ENCODE assay signal across 15 mouse cellular contexts in the genomic region with DNA sequence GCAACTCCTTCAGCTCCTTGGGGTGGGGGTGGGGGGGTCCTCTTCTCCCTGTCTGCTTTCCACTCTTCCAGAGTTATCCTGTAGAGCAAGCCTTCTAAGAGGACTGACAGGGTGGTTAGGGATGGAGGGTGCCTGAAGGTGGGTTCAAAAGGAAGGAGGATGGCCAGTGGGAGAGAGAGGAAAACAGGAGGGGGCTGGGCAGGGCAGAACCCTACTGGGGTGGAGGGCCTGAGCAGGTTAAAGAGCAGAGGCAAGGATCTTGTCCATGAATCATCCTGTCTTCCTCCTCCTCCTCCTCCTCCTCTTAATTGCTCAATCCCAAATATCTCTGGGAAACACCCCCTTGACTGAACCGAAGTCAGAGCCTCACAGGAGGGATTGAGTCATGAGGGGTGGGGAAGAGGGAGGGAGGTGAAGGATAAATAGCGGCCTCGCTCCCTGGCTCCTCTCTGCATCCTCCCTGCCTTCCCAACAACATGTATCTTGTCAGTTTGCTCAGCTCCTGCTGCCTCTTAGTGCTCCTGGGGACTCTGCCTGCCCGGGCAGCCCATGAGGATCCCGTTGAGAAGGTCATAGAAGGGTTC. TPM values are rescaled to one million over a fixed set of nuclear protein-coding genes. Genes with fewer than 3 reads are reported as not detected.
DNase-seq lines count a peak whose midpoint lies in the region; ATAC-seq and TF ChIP-seq lines count a peak whose summit lies in the region.
"Had no signal": no experiment of that assay in that cellular context is flagged by ENCODE, and none has a peak within 500 bp of the region (broad histone marks: within the 10 kb centered on the region; RNA-seq: fewer than 3 reads in every experiment).

A gene (plus strand): TSS at position 386 of the 584 bp plus-strand sequence.

- DNase-seq in forebrain, embryonic 10.5 days (ENCODE audit: extremely low spot score, low spot score), result no peak
- DNase-seq in midbrain, embryonic 11.5 days (ENCODE audit: low spot score, missing footprints), result peak; percentile 49
- no peak for DNase-seq in adrenal gland, postnatal 4 days (ENCODE audit: low spot score in 2 of 2)
- DNase-seq in stomach, postnatal 0 days (ENCODE audit: low spot score), result no peak
- no peak for DNase-seq in gastrocnemius, postnatal 36 days
- DNase-seq in gastrocnemius, adult 2 months, result no peak
- DNase-seq: heart, adult 11 months; heart, postnatal 14 days; liver, postnatal 0 days; right cerebral cortex, postnatal 25 days had no signal

- intact Hi-C loops in gastrocnemius, postnatal 36 days (cut with DNase I), result no loop called here
- intact Hi-C loops in gastrocnemius, adult 2 months (cut with DNase I), result no loop called here

- no peaks in the 10 kb centered on the region for H3K27me3 ChIP-seq in forebrain, embryonic 10.5 days (ENCODE audit: poor library complexity, severe bottlenecking)
- no peaks in the 10 kb centered on the region for H3K27me3 ChIP-seq in forebrain, embryonic 15.5 days
- no peaks in the 10 kb centered on the region for H3K27me3 ChIP-seq in midbrain, embryonic 11.5 days (ENCODE audit: control insufficient read depth, insufficient read depth, low read length)
- H3K27me3 ChIP-seq in midbrain, embryonic 13.5 days, result no peaks in the 10 kb centered on the region
- no peaks in the 10 kb centered on the region for H3K27me3 ChIP-seq in stomach, postnatal 0 days (ENCODE audit: control insufficient read depth, insufficient read depth, low read length)

- no peak within 1 kb of the TSS for H3K4me3 ChIP-seq in forebrain, embryonic 10.5 days
- no peak within 1 kb of the TSS for H3K4me3 ChIP-seq in forebrain, embryonic 15.5 days
- no peak within 1 kb of the TSS for H3K4me3 ChIP-seq in midbrain, embryonic 11.5 days (ENCODE audit: low read depth, low read length)
- H3K4me3 ChIP-seq in midbrain, embryonic 13.5 days (replicated peaks), result no peak within 1 kb of the TSS
- H3K4me3 ChIP-seq in stomach, postnatal 0 days (ENCODE audit: low read depth, low read length), result no peak within 1 kb of the TSS
- no peak within 1 kb of the TSS for H3K4me3 ChIP-seq in gastrocnemius, adult 2 months
- H3K4me3 ChIP-seq: layer of hippocampus, adult 2 months had no signal

- 82% methylated on average over 5 of the region's 5 CpGs for WGBS in forebrain, embryonic 10.5 days
- WGBS in forebrain, embryonic 15.5 days, result 85% methylated on average over 5 of the region's 5 CpGs
- 71% methylated on average over 5 of the region's 5 CpGs for WGBS in midbrain, embryonic 11.5 days
- 69% methylated on average over 5 of the region's 5 CpGs for WGBS in midbrain, embryonic 13.5 days
- WGBS in stomach, postnatal 0 days, result 37% methylated on average over 5 of the region's 5 CpGs

- peaks cover 36% of the 10 kb centered on the region for H3K36me3 ChIP-seq in forebrain, embryonic 10.5 days (replicated peaks)
- H3K36me3 ChIP-seq in forebrain, embryonic 15.5 days, result peaks cover 16% of the 10 kb centered on the region
- H3K36me3 ChIP-seq in midbrain, embryonic 11.5 days (ENCODE audit: control insufficient read depth, insufficient read depth, low read length), result no peaks in the 10 kb centered on the region
- H3K36me3 ChIP-seq in midbrain, embryonic 13.5 days, result peaks cover 31% of the 10 kb centered on the region
- H3K36me3 ChIP-seq in stomach, postnatal 0 days (ENCODE audit: control insufficient read depth, insufficient read depth, low read length), result no peaks in the 10 kb centered on the region

- peaks cover 9% of the 10 kb centered on the region; the same call in 1 of the 2 replicates for H3K9me3 ChIP-seq in forebrain, embryonic 10.5 days
- H3K9me3 ChIP-seq in forebrain, embryonic 15.5 days, result no peaks in the 10 kb centered on the region
- H3K9me3 ChIP-seq in midbrain, embryonic 11.5 days (ENCODE audit: control insufficient read depth, low read length), result peaks cover 4% of the 10 kb centered on the region; the same call in 1 of the 2 replicates
- H3K9me3 ChIP-seq in midbrain, embryonic 13.5 days, result peaks cover 9% of the 10 kb centered on the region
- no peaks in the 10 kb centered on the region for H3K9me3 ChIP-seq in stomach, postnatal 0 days (ENCODE audit: control insufficient read depth, low read length)

- no peak for TF ChIP-seq EP300 in stomach, postnatal 0 days (optimal IDR thresholded peaks at IDR 0.05)

- ATAC-seq in forebrain, embryonic 15.5 days (replicated peaks), result no peak
- no peak for ATAC-seq in midbrain, embryonic 11.5 days (ENCODE audit: low FRiP score)
- no peak for ATAC-seq in midbrain, embryonic 13.5 days
- peak; percentile 19; the same call in 1 of the 2 replicates for ATAC-seq in stomach, postnatal 0 days (ENCODE audit: low FRiP score, low TSS enrichment)
- ATAC-seq: activated CD4-positive, CD25-positive, alpha-beta regulatory T cell, adult 4 months; liver, postnatal 0 days had no signal

- H3K27ac ChIP-seq in forebrain, embryonic 10.5 days, result peak within 1 kb of the TSS; percentile 5; the same call in 1 of the 2 replicates
- H3K27ac ChIP-seq in forebrain, embryonic 15.5 days (replicated peaks), result no peak within 1 kb of the TSS
- H3K27ac ChIP-seq in midbrain, embryonic 11.5 days (ENCODE audit: low read depth, low read length), result no peak within 1 kb of the TSS
- no peak within 1 kb of the TSS for H3K27ac ChIP-seq in midbrain, embryonic 13.5 days
- peak within 1 kb of the TSS; percentile 83 for H3K27ac ChIP-seq in stomach, postnatal 0 days (replicated peaks)
- H3K27ac ChIP-seq in gastrocnemius, adult 2 months, result no peak within 1 kb of the TSS
- H3K27ac ChIP-seq: layer of hippocampus, adult 2 months had no signal

- TF ChIP-seq CTCF in stomach, postnatal 0 days (IDR thresholded peaks at IDR 0.05; ENCODE audit: low read depth), result no peak
- no peak for TF ChIP-seq CTCF in gastrocnemius, adult 2 months (IDR thresholded peaks at IDR 0.05)

- H3K4me2 ChIP-seq in forebrain, embryonic 15.5 days (replicated peaks), result no peak within 1 kb of the TSS
- H3K4me2 ChIP-seq in midbrain, embryonic 11.5 days, result no peak within 1 kb of the TSS
- no peak within 1 kb of the TSS for H3K4me2 ChIP-seq in midbrain, embryonic 13.5 days (replicated peaks)
- no peak within 1 kb of the TSS; the same call in 1 of the 2 replicates for H3K4me2 ChIP-seq in stomach, postnatal 0 days (replicated peaks; ENCODE audit: low read depth)

- H3K4me1 ChIP-seq in forebrain, embryonic 10.5 days, result no peaks in the 10 kb centered on the region
- no peaks in the 10 kb centered on the region for H3K4me1 ChIP-seq in forebrain, embryonic 15.5 days
- no peaks in the 10 kb centered on the region for H3K4me1 ChIP-seq in midbrain, embryonic 11.5 days (ENCODE audit: control insufficient read depth, insufficient read depth, low read length)
- H3K4me1 ChIP-seq in midbrain, embryonic 13.5 days (replicated peaks), result no peaks in the 10 kb centered on the region
- no peaks in the 10 kb centered on the region for H3K4me1 ChIP-seq in stomach, postnatal 0 days (replicated peaks; ENCODE audit: control insufficient read depth, insufficient read depth)

- no peak within 1 kb of the TSS for H3K9ac ChIP-seq in forebrain, embryonic 15.5 days (replicated peaks)
- no peak within 1 kb of the TSS for H3K9ac ChIP-seq in midbrain, embryonic 11.5 days (ENCODE audit: low read length)
- H3K9ac ChIP-seq in midbrain, embryonic 13.5 days (replicated peaks), result no peak within 1 kb of the TSS
- H3K9ac ChIP-seq in stomach, postnatal 0 days (ENCODE audit: low read length), result no peak within 1 kb of the TSS
- H3K9ac ChIP-seq: liver, postnatal 0 days had no signal

RNA-seq across cellular contexts. Expression of the gene that starts here (rescaled TPM):
- polyA plus RNA-seq in forebrain, embryonic 10.5 days (2016; fragmentation: Nextera tagmentation; extraction: Ambion mirVana), result 0.73 and 1.0 TPM in 2 replicates
- polyA plus RNA-seq in forebrain, embryonic 15.5 days (2015; fragmentation: Nextera tagmentation; extraction: Ambion mirVana), result 1.6 and 2.0 TPM in 2 replicates
- polyA plus RNA-seq in midbrain, embryonic 11.5 days (2014; fragmentation: Nextera tagmentation; extraction: Ambion mirVana), result 0.54 and 1.1 TPM in 2 replicates
- 2.3 TPM in 2 replicates for polyA plus RNA-seq in midbrain, embryonic 13.5 days (2015; fragmentation: Nextera tagmentation; extraction: Ambion mirVana)
- total RNA-seq in adrenal gland, postnatal 4 days (2021), result 10 to 100 TPM; 32.1 to 36.8 TPM
- 438 and 453 TPM in 2 replicates for polyA plus RNA-seq in stomach, postnatal 0 days (2015; fragmentation: Nextera tagmentation; extraction: Ambion mirVana)
- total RNA-seq in gastrocnemius, postnatal 36 days (2021), result 1 to 10 TPM; 1.7 to 3.9 TPM
- total RNA-seq in gastrocnemius, adult 2 months (2021), result 1 to 10 TPM; 2.8 to 4.7 TPM
- total RNA-seq: monocyte, adult 5-6 weeks had no signal

Comparison
In these comparisons a context has a peak if more than half of its experiments do, and no peak if none do; other contexts are left out.
1. RNA of the gene that starts here (total RNA-seq): 32.1 to 36.8 TPM in adrenal gland, postnatal 4 days; 2.8 to 4.7 TPM in gastrocnemius, adult 2 months and 1.7 to 3.9 TPM in gastrocnemius, postnatal 36 days; every median in the first group is over 4 times any median in the second.
2. RNA of the gene that starts here (polyA plus RNA-seq): 438 to 453 TPM in stomach, postnatal 0 days; 2.3 TPM in midbrain, embryonic 13.5 days, 1.6 to 2.0 TPM in forebrain, embryonic 15.5 days, 0.54 to 1.1 TPM in midbrain, embryonic 11.5 days and 0.73 to 1.0 TPM in forebrain, embryonic 10.5 days; every median in the first group is over 100 times any median in the second.
3. H3K27ac ChIP-seq: peak in forebrain, embryonic 10.5 days (single experiment) and stomach, postnatal 0 days (single experiment); none in forebrain, embryonic 15.5 days (single experiment), midbrain, embryonic 11.5 days (single experiment), midbrain, embryonic 13.5 days (single experiment) and gastrocnemius, adult 2 months (single experiment).